Comparison of ENCODE assay signal across 9 mouse cellular contexts in the genomic region with DNA sequence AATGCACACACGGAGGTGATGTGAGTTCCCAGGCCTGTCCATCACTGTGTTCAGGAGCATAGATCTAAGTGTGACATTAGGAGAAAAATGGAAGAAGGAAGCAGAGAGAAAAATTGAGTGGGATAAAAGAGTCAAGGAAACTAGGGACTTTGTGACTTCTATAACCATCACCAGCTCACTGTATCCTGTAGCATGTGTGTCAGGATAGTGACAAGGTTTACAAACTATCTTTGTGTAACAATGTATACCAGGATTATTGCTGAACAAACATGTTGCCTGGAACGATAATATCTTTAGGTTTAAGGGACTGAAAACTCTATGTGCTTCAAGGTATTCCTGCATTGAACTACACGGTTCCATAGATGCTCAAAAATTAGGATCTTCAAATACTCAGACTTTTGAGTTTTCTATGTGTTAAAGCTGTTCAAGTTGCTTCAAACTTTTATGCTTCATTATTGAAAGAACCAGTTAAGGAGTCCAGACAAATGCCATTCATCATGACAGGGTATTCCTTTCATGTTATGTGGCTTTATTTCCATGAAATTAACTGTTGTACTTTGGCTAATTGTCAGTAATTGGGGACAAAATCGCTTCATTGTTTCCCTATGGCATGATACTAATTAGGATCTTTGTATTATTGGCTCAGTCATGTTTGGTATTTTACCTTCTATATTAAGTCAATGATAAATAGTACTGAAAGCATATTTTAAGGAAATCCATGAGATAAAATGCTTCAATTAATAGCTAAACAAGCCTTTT.
A peak's percentile ranks its signal among the peaks of the same experiment; 100 is the strongest.
DNase-seq lines count a peak whose midpoint lies in the region; ATAC-seq and TF ChIP-seq lines count a peak whose summit lies in the region.
"Had no signal": no experiment of that assay in that cellular context is flagged by ENCODE, and none has a peak within 500 bp of the region (broad histone marks: within the 10 kb centered on the region; RNA-seq: fewer than 3 reads in every experiment).

No protein-coding gene starts in this region.

- peak overlapping the region; percentile 43 for H3K9ac ChIP-seq in forebrain, embryonic 11.5 days (ENCODE audit: low read length)
- no peak overlapping the region; the same call in 1 of the 2 replicates for H3K9ac ChIP-seq in hindbrain, postnatal 0 days (replicated peaks; ENCODE audit: low read length)
- H3K9ac ChIP-seq in liver, embryonic 12.5 days = no peak overlapping the region
- H3K9ac ChIP-seq: liver, embryonic 13.5 days had no signal

- H3K4me2 ChIP-seq in forebrain, embryonic 11.5 days (ENCODE audit: low read depth, low read length, severe bottlenecking) = peak overlapping the region; percentile 61
- H3K4me2 ChIP-seq in hindbrain, postnatal 0 days (ENCODE audit: low read depth, low read length) = peak overlapping the region; percentile 65
- no peak overlapping the region for H3K4me2 ChIP-seq in liver, embryonic 12.5 days

- H3K36me3 ChIP-seq in forebrain, embryonic 11.5 days (ENCODE audit: control insufficient read depth, insufficient read depth, low read length) = no peaks in the 10 kb centered on the region
- no peaks in the 10 kb centered on the region for H3K36me3 ChIP-seq in hindbrain, postnatal 0 days (ENCODE audit: insufficient read depth, low read length)
- no peaks in the 10 kb centered on the region for H3K36me3 ChIP-seq in liver, embryonic 12.5 days
- H3K36me3 ChIP-seq: liver, embryonic 13.5 days had no signal

- ATAC-seq in forebrain, embryonic 11.5 days (replicated peaks; ENCODE audit: low FRiP score) = no peak
- no peak for ATAC-seq in hindbrain, postnatal 0 days
- no peak for ATAC-seq in liver, embryonic 12.5 days

- H3K27ac ChIP-seq in layer of hippocampus, adult 2 months = peak overlapping the region; percentile 91
- H3K27ac ChIP-seq in forebrain, embryonic 11.5 days (ENCODE audit: low read depth, low read length) = peak overlapping the region; percentile 82
- H3K27ac ChIP-seq in hindbrain, postnatal 0 days = peak overlapping the region; percentile 89
- no peak overlapping the region for H3K27ac ChIP-seq in liver, embryonic 12.5 days
- H3K27ac ChIP-seq: liver, embryonic 13.5 days had no signal

- no peaks in the 10 kb centered on the region for H3K27me3 ChIP-seq in forebrain, embryonic 11.5 days (ENCODE audit: control insufficient read depth, insufficient read depth, low read length)
- no peaks in the 10 kb centered on the region for H3K27me3 ChIP-seq in hindbrain, postnatal 0 days (ENCODE audit: insufficient read depth, low read length)
- H3K27me3 ChIP-seq in liver, embryonic 12.5 days (replicated peaks) = no peaks in the 10 kb centered on the region
- H3K27me3 ChIP-seq: liver, embryonic 13.5 days had no signal

- no peak for TF ChIP-seq CTCF in layer of hippocampus, adult 2 months (conservative IDR thresholded peaks at IDR 0.05)
- TF ChIP-seq CTCF in hindbrain, postnatal 0 days (IDR thresholded peaks at IDR 0.05; ENCODE audit: low read depth) = no peak

- peaks cover 18% of the 10 kb centered on the region; the same call in 1 of the 2 replicates for H3K4me1 ChIP-seq in forebrain, embryonic 11.5 days (replicated peaks; ENCODE audit: control insufficient read depth, insufficient read depth, low read length)
- H3K4me1 ChIP-seq in hindbrain, postnatal 0 days (ENCODE audit: insufficient read depth, low read length) = peaks cover 21% of the 10 kb centered on the region
- 0 out of 2 replicates have a peak, but pooled peaks cover 11% of the 10 kb centered on the region for H3K4me1 ChIP-seq in liver, embryonic 12.5 days

- 23% methylated on average over 4 of the region's 4 CpGs for WGBS in forebrain, embryonic 11.5 days
- 20% methylated on average over 4 of the region's 4 CpGs for WGBS in hindbrain, postnatal 0 days
- 53% methylated on average over 4 of the region's 4 CpGs for WGBS in liver, embryonic 12.5 days (ENCODE audit: insufficient replicate concordance)

- H3K4me3 ChIP-seq in layer of hippocampus, adult 2 months = peak overlapping the region; percentile 51
- H3K4me3 ChIP-seq in forebrain, embryonic 11.5 days (ENCODE audit: low read depth, low read length) = no peak overlapping the region
- no peak overlapping the region; the same call in 1 of the 2 replicates for H3K4me3 ChIP-seq in hindbrain, postnatal 0 days (ENCODE audit: low read length)
- H3K4me3 ChIP-seq in liver, embryonic 12.5 days = no peak overlapping the region
- H3K4me3 ChIP-seq: liver, embryonic 13.5 days had no signal

- DNase-seq in layer of hippocampus, adult 2 months (ENCODE audit: low spot score in 2 of 2) = no peak
- no peak for DNase-seq in layer of hippocampus, postnatal 14 days (ENCODE audit: low spot score in 2 of 2)
- DNase-seq in forebrain, embryonic 11.5 days (ENCODE audit: low spot score) = no peak
- no peak for DNase-seq in hindbrain, postnatal 0 days (ENCODE audit: low spot score)
- peak; percentile 67 for DNase-seq in retina, postnatal 1 day
- DNase-seq in thymus, postnatal 25 days = no peak
- DNase-seq: kidney, postnatal 25 days; liver, embryonic 13.5 days had no signal

- H3K9me3 ChIP-seq in forebrain, embryonic 11.5 days (ENCODE audit: control insufficient read depth, low read length) = no peaks in the 10 kb centered on the region
- H3K9me3 ChIP-seq in hindbrain, postnatal 0 days (ENCODE audit: low read length) = no peaks in the 10 kb centered on the region
- no peaks in the 10 kb centered on the region for H3K9me3 ChIP-seq in liver, embryonic 12.5 days (replicated peaks)
- H3K9me3 ChIP-seq: liver, embryonic 13.5 days had no signal
